Mouse (Mus musculus) urinary bladder, postnatal 36 days (tissue): Measurements from ENCODE around the gene Pgp.
"Not testable (repeated sequence)": the region's sequence is repeated elsewhere in the genome, so short reads cannot be mapped to it uniquely, and the experiment has no call there.

Experiments
- DNase-seq, 2 experiments: peaks; one replicate each; pipeline ENCODE4 v3.0.0; 2022; ENCODE audit warnings: low spot score in 2 of 2, mixed read lengths in 1 of 2

The Pgp gene

GRCm38 (mm10) chr17:24455523-24456206 is 14.5 kb upstream of the Pgp start:
- not testable (repeated sequence) for DNase-seq

- no peak for DNase-seq
Observed at GRCm38 (mm10) chr17:24461580-24461979, 8.6 kb upstream of the Pgp start.

- DNase-seq, result no peak
Observed at GRCm38 (mm10) chr17:24462932-24463331, 7.3 kb upstream of the Pgp start.

- DNase-seq, result no peak
Observed at GRCm38 (mm10) chr17:24463374-24464133, 6.6 kb upstream of the Pgp start.

- DNase-seq, result no peak
Observed at GRCm38 (mm10) chr17:24468636-24469246, 1.5 kb upstream of the Pgp start.

- DNase-seq, result no peak
Observed at GRCm38 (mm10) chr17:24469336-24469909, 769 bp upstream of the Pgp start.

- DNase-seq, result no peak
Observed at GRCm38 (mm10) chr17:24470701-24471527, 722 bp downstream of the Pgp start.

GRCm38 (mm10) chr17:24472512-24472911 is 2.3 kb downstream of the Pgp start:
- peak in 1 of 2 experiments; percentile 58 for DNase-seq

- no peak for DNase-seq
Observed at GRCm38 (mm10) chr17:24473612-24474275, 3.6 kb downstream of the Pgp start, which contains the start of gene Bricd5. Bricd5 (plus strand) TSS chr17:24473884.

- no peak for DNase-seq
Observed at GRCm38 (mm10) chr17:24474557-24474956, 4.4 kb downstream of the Pgp start.

- DNase-seq, result no peak
Observed at GRCm38 (mm10) chr17:24475586-24475985, 5.4 kb downstream of the Pgp start.

- DNase-seq, result no peak
Observed at GRCm38 (mm10) chr17:24476022-24476776, 6.0 kb downstream of the Pgp start.

GRCm38 (mm10) chr17:24477053-24477984 is 7.1 kb downstream of the Pgp start:
- DNase-seq, result no peak

- no peak for DNase-seq
Observed at GRCm38 (mm10) chr17:24477985-24478600, 7.9 kb downstream of the Pgp start.

GRCm38 (mm10) chr17:24478663-24479380 is 8.6 kb downstream of the Pgp start, which contains the start of gene Mlst8:
Mlst8 (minus strand) TSS chr17:24479078.
- peak; percentile 94 to 97 for DNase-seq

GRCm38 (mm10) chr17:24479431-24479830 is 9.2 kb downstream of the Pgp start:
- no peak for DNase-seq

- no peak for DNase-seq
Observed at GRCm38 (mm10) chr17:24480201-24480826, 10.1 kb downstream of the Pgp start.
